Mouse (Mus musculus) CD4-positive helper T cell, adult 2 months (primary cell): ENCODE results near the gene 1110017D15Rik.
A peak's percentile ranks its signal among the peaks of the same experiment; 100 is the strongest.

Experiments used
- DNase-seq: peaks from one replicate; pipeline ENCODE4 v3.0.0-alpha.2; 2012; ENCODE audit warnings: low read depth, missing footprints, low spot score

1110017D15Rik gene

GRCm38 (mm10) chr4:41517233-41517632 is at the start of gene 1110017D15Rik:
1110017D15Rik (minus strand) TSS chr4:41517333.
- DNase-seq: no peak

GRCm38 (mm10) chr4:41566123-41566522 is 49.0 kb upstream of the 1110017D15Rik start:
- DNase-seq: no peak

- DNase-seq: no peak
Observed at GRCm38 (mm10) chr4:41563297-41563696, 46.2 kb upstream of the 1110017D15Rik start.

GRCm38 (mm10) chr4:41557092-41557491 is 40.0 kb upstream of the 1110017D15Rik start:
- DNase-seq: no peak

- no peak for DNase-seq
Observed at GRCm38 (mm10) chr4:41556311-41556953, 39.3 kb upstream of the 1110017D15Rik start.

GRCm38 (mm10) chr4:41554994-41555663 is 38.0 kb upstream of the 1110017D15Rik start:
- no peak for DNase-seq

- no peak for DNase-seq
Observed at GRCm38 (mm10) chr4:41553116-41553515, 36.0 kb upstream of the 1110017D15Rik start.

- DNase-seq: peak; percentile 71
Observed at GRCm38 (mm10) chr4:41552529-41552928, 35.4 kb upstream of the 1110017D15Rik start.

GRCm38 (mm10) chr4:41547086-41547485 is 30.0 kb upstream of the 1110017D15Rik start:
- no peak for DNase-seq

- DNase-seq: no peak
Observed at GRCm38 (mm10) chr4:41545985-41546384, 28.9 kb upstream of the 1110017D15Rik start.

- no peak for DNase-seq
Observed at GRCm38 (mm10) chr4:41542136-41542535, 25.0 kb upstream of the 1110017D15Rik start.

GRCm38 (mm10) chr4:41534866-41535265 is 17.7 kb upstream of the 1110017D15Rik start:
- no peak for DNase-seq

- no peak for DNase-seq
Observed at GRCm38 (mm10) chr4:41532420-41532819, 15.3 kb upstream of the 1110017D15Rik start.

GRCm38 (mm10) chr4:41527996-41528395 is 10.9 kb upstream of the 1110017D15Rik start:
- DNase-seq: no peak

- DNase-seq: no peak
Observed at GRCm38 (mm10) chr4:41527076-41527475, 9.9 kb upstream of the 1110017D15Rik start.

- no peak for DNase-seq
Observed at GRCm38 (mm10) chr4:41526553-41526952, 9.4 kb upstream of the 1110017D15Rik start.

GRCm38 (mm10) chr4:41524829-41525228 is 7.7 kb upstream of the 1110017D15Rik start:
- DNase-seq: no peak

GRCm38 (mm10) chr4:41523839-41524238 is 6.7 kb upstream of the 1110017D15Rik start:
- no peak for DNase-seq

GRCm38 (mm10) chr4:41522788-41523187 is 5.7 kb upstream of the 1110017D15Rik start:
- DNase-seq: peak; percentile 47

GRCm38 (mm10) chr4:41522136-41522535 is 5.0 kb upstream of the 1110017D15Rik start:
- no peak for DNase-seq

GRCm38 (mm10) chr4:41520641-41521040 is 3.5 kb upstream of the 1110017D15Rik start:
- no peak for DNase-seq

- DNase-seq: no peak
Observed at GRCm38 (mm10) chr4:41519195-41519594, 2.1 kb upstream of the 1110017D15Rik start.

- DNase-seq: no peak
Observed at GRCm38 (mm10) chr4:41518349-41518748, 1.2 kb upstream of the 1110017D15Rik start.
